Mouse (Mus musculus) embryonic fibroblast, embryonic 13.5 days (primary cell): Measurements from ENCODE around the gene Trim72.

Experiments used
- CTCF ChIP-seq: IDR thresholded peaks from 2 replicates; pipeline ENCODE4 v1.5.1; 2011; ENCODE audit warnings: mild to moderate bottlenecking, control low read depth, low read length, moderate library complexity, borderline replicate concordance; ENCODE audit not compliant: insufficient read depth
- POLR2A ChIP-seq: IDR thresholded peaks from 2 replicates; pipeline ENCODE4 v1.6.1; 2011; ENCODE audit warnings: low read depth, mild to moderate bottlenecking, control low read depth, low read length, moderate library complexity

DNA sequence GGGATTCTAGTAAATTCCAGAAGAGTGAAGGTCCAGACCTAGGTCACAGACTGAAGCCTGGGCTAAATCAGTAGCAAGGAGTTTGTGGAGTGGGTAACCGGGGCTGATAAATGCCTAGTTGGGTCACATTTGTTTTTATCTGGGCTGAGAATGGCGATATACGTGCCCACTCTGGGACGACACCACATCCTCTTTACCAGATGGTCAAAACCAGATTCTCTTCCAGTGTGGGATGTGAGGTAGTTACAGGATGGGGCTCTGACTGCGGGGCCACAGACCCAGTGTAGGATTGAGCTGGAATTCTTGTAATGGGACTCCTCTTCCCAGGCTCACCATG, 369 bp downstream of the Trim72 start:
- TF ChIP-seq POLR2A (no peak), CTCF (no peak)
